Comparison of ENCODE assay signal across 16 mouse cellular contexts in the genomic region with DNA sequence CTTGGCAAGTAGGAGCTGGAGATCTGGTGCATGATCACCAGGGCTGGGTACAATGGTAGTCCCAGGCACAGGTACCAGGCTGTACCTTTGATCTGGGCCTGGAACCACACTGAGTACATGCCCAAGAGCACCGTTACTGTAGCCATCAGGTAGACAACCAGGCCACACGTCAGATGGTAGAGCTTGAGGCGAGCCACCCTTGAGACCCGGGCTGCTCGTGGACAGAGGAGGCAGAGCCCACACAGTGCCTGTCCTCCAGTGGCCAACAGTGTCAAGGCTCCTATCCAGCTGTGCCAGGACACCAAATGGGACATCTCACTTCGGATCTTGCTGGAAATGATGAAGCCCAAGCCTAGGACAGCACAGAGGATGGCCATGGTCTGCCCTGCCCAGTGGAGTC. TPM values are rescaled to one million over a fixed set of nuclear protein-coding genes. Genes with fewer than 3 reads are reported as not detected.
A peak's percentile ranks its signal among the peaks of the same experiment; 100 is the strongest.
DNase-seq lines count a peak whose midpoint lies in the region; ATAC-seq and TF ChIP-seq lines count a peak whose summit lies in the region.
"Had no signal": no experiment of that assay in that cellular context is flagged by ENCODE, and none has a peak within 500 bp of the region (broad histone marks: within the 10 kb centered on the region; RNA-seq: fewer than 3 reads in every experiment).

No protein-coding gene starts in this region.

- H3K4me2 ChIP-seq in limb, embryonic 15.5 days, result no peak overlapping the region
- peak overlapping the region; percentile 76 for H3K4me2 ChIP-seq in liver, embryonic 14.5 days (ENCODE audit: low read depth)
- H3K4me2 ChIP-seq in hindbrain, embryonic 16.5 days (ENCODE audit: low read length), result no peak overlapping the region

- no peak for TF ChIP-seq CTCF in gastrocnemius, adult 2 months (IDR thresholded peaks at IDR 0.05)
- no peak for TF ChIP-seq CTCF in bone marrow macrophage, adult 2 months (IDR thresholded peaks at IDR 0.05; ENCODE audit: low read depth, low read length)
- no peak for TF ChIP-seq CTCF in liver, embryonic 14.5 days (IDR thresholded peaks at IDR 0.05; ENCODE audit: low read depth)

- H3K4me3 ChIP-seq in gastrocnemius, adult 2 months, result peak overlapping the region; percentile 89; the same call in 1 of the 2 replicates
- no peak overlapping the region for H3K4me3 ChIP-seq in limb, embryonic 15.5 days
- H3K4me3 ChIP-seq in limb, embryonic 10.5 days, result no peak overlapping the region
- H3K4me3 ChIP-seq in bone marrow macrophage, adult 2 months (ENCODE audit: insufficient read depth, low read length), result peak overlapping the region; percentile 98; the same call in 1 of the 2 replicates
- H3K4me3 ChIP-seq in liver, embryonic 14.5 days (ENCODE audit: insufficient read depth in 1 of 2, low read depth in 2 of 2, low read length in 2 of 2), result no peak overlapping the region; a peak in 1 of 4 replicates
- no peak overlapping the region for H3K4me3 ChIP-seq in hindbrain, embryonic 16.5 days (ENCODE audit: low read length)

- no peaks in the 10 kb centered on the region for H3K27me3 ChIP-seq in limb, embryonic 15.5 days
- H3K27me3 ChIP-seq in limb, embryonic 10.5 days (ENCODE audit: low read depth, poor library complexity, severe bottlenecking), result no peaks in the 10 kb centered on the region
- H3K27me3 ChIP-seq in liver, embryonic 14.5 days (ENCODE audit: control insufficient read depth, insufficient read depth, low read length), result no peaks in the 10 kb centered on the region
- H3K27me3 ChIP-seq in hindbrain, embryonic 16.5 days (replicated peaks; ENCODE audit: control insufficient read depth, insufficient read depth, low read length), result no peaks in the 10 kb centered on the region
- H3K27me3 ChIP-seq: embryonic facial prominence, embryonic 13.5 days had no signal

- no peak overlapping the region for H3K9ac ChIP-seq in limb, embryonic 15.5 days
- H3K9ac ChIP-seq in liver, embryonic 14.5 days (replicated peaks), result no peak overlapping the region
- H3K9ac ChIP-seq in hindbrain, embryonic 16.5 days (ENCODE audit: low read depth, low read length), result no peak overlapping the region

- H3K4me1 ChIP-seq in limb, embryonic 15.5 days, result peaks cover 59% of the 10 kb centered on the region
- H3K4me1 ChIP-seq in limb, embryonic 10.5 days, result peaks cover 72% of the 10 kb centered on the region
- H3K4me1 ChIP-seq in bone marrow macrophage, adult 2 months (ENCODE audit: control insufficient read depth, insufficient read depth, low read length), result peaks cover 13% of the 10 kb centered on the region
- H3K4me1 ChIP-seq in liver, embryonic 14.5 days (replicated peaks; ENCODE audit: control insufficient read depth in 2 of 2, insufficient read depth in 2 of 2, low read length in 1 of 2), result peaks cover 11 to 16% of the 10 kb centered on the region in 2 experiments
- peaks cover 22% of the 10 kb centered on the region for H3K4me1 ChIP-seq in hindbrain, embryonic 16.5 days (ENCODE audit: control insufficient read depth, insufficient read depth, low read depth, low read length)

- TF ChIP-seq POLR2A in bone marrow macrophage, adult 2 months (IDR thresholded peaks at IDR 0.05; ENCODE audit: borderline replicate concordance, low read depth, low read length), result no peak

- intact Hi-C loops in gastrocnemius, adult 2 months (cut with DNase I), result no loop called here

- no peaks in the 10 kb centered on the region for H3K9me3 ChIP-seq in limb, embryonic 15.5 days
- no peaks in the 10 kb centered on the region for H3K9me3 ChIP-seq in limb, embryonic 10.5 days (replicated peaks)
- H3K9me3 ChIP-seq in liver, embryonic 14.5 days (ENCODE audit: control insufficient read depth, low read length), result no peaks in the 10 kb centered on the region
- no peaks in the 10 kb centered on the region for H3K9me3 ChIP-seq in hindbrain, embryonic 16.5 days (ENCODE audit: control insufficient read depth, low read length)
- H3K9me3 ChIP-seq: embryonic facial prominence, embryonic 13.5 days had no signal

- H3K36me3 ChIP-seq in limb, embryonic 15.5 days, result peaks cover 27% of the 10 kb centered on the region
- H3K36me3 ChIP-seq in limb, embryonic 10.5 days, result peaks cover 43% of the 10 kb centered on the region
- no peaks in the 10 kb centered on the region for H3K36me3 ChIP-seq in liver, embryonic 14.5 days (replicated peaks; ENCODE audit: control insufficient read depth, insufficient read depth, low read depth)
- H3K36me3 ChIP-seq in hindbrain, embryonic 16.5 days (ENCODE audit: control insufficient read depth, insufficient read depth, low read length), result peaks cover 13% of the 10 kb centered on the region

- WGBS in limb, embryonic 15.5 days, result 89% methylated on average over 6 of the region's 6 CpGs
- 95% methylated on average over 6 of the region's 6 CpGs for WGBS in limb, embryonic 10.5 days
- 82% methylated on average over 6 of the region's 6 CpGs for WGBS in liver, embryonic 14.5 days (ENCODE audit: insufficient replicate concordance)
- WGBS in hindbrain, embryonic 16.5 days, result 95% methylated on average over 6 of the region's 6 CpGs

- no peak for ATAC-seq in limb, embryonic 15.5 days (ENCODE audit: insufficient number of reproducible peaks, low FRiP score, low TSS enrichment, low read depth)
- no peak for ATAC-seq in liver, embryonic 14.5 days (ENCODE audit: insufficient read depth)
- ATAC-seq in hindbrain, embryonic 16.5 days, result no peak
- ATAC-seq: CD4-positive, CD25-positive, alpha-beta regulatory T cell, adult 4 months had no signal

- TF ChIP-seq EP300 in liver, embryonic 14.5 days (IDR thresholded peaks at IDR 0.05; ENCODE audit: low read depth), result no peak

- no peak overlapping the region for H3K27ac ChIP-seq in gastrocnemius, adult 2 months
- 0 out of 2 replicates have a peak overlapping the region, but pooled peaks have one; percentile 3 for H3K27ac ChIP-seq in limb, embryonic 15.5 days
- no peak overlapping the region for H3K27ac ChIP-seq in limb, embryonic 10.5 days
- H3K27ac ChIP-seq in bone marrow macrophage, adult 2 months (ENCODE audit: insufficient read depth, low read depth, low read length), result no peak overlapping the region
- no peak overlapping the region; the same call in 1 of the 2 replicates for H3K27ac ChIP-seq in liver, embryonic 14.5 days
- no peak overlapping the region for H3K27ac ChIP-seq in hindbrain, embryonic 16.5 days (ENCODE audit: low read depth, low read length)

- DNase-seq in gastrocnemius, adult 2 months, result no peak
- no peak for DNase-seq in gastrocnemius, adult 8-10 months (ENCODE audit: low spot score in 2 of 2)
- DNase-seq in limb, embryonic 10.5 days (ENCODE audit: low spot score), result no peak
- DNase-seq in liver, embryonic 14.5 days (ENCODE audit: low read depth in 3 of 3, low spot score in 3 of 3), result no peak
- DNase-seq in ovary, adult 18-20 months (ENCODE audit: low spot score), result no peak
- DNase-seq: adrenal gland, postnatal 14 days; kidney, adult 2 months; left cerebral cortex, postnatal 4 days; lung, postnatal 4 days; spleen, adult 18-20 months had no signal

RNA-seq across cellular contexts. Expression of a gene that starts 1.8 kb away (rescaled TPM):
- 1 to 10 TPM; 2.8 to 3.8 TPM for total RNA-seq in gastrocnemius, adult 2 months (2021)
- 1 to 10 TPM; 3.0 to 3.8 (median 3.4) TPM for total RNA-seq in gastrocnemius, adult 8-10 months (2022)
- 2.4 and 3.1 TPM in 2 replicates for polyA plus RNA-seq in limb, embryonic 15.5 days (2015; fragmentation: Nextera tagmentation; extraction: Ambion mirVana)
- polyA plus RNA-seq in limb, embryonic 10.5 days (2016; fragmentation: Nextera tagmentation; extraction: Ambion mirVana), result 1.6 and 2.1 TPM in 2 replicates
- 10.1 and 11.6 TPM in 2 replicates for polyA plus RNA-seq in bone marrow macrophage, adult 2 months (2012; ENCODE audit: insufficient read depth, insufficient read length, missing spikeins)
- polyA plus RNA-seq in liver, embryonic 14.5 days (2012; rRNA removed), result 1.4 and 1.5 TPM in 2 replicates
- polyA plus RNA-seq in liver, embryonic 14.5 days (2014; fragmentation: Nextera tagmentation; extraction: Ambion mirVana), result 1.4 and 1.6 TPM in 2 replicates
- polyA plus RNA-seq in hindbrain, embryonic 16.5 days (2015; fragmentation: Nextera tagmentation; extraction: Ambion mirVana), result 2.7 and 3.9 TPM in 2 replicates

RNA-seq across cellular contexts. Expression of a gene that starts 11.5 kb away (rescaled TPM):
- total RNA-seq in gastrocnemius, adult 2 months (2021), result 1 to 10 TPM; 6.4 to 8.6 TPM
- 1 to 10 TPM; 5.9 to 7.4 (median 6.6) TPM for total RNA-seq in gastrocnemius, adult 8-10 months (2022)
- 18.0 and 18.7 TPM in 2 replicates for polyA plus RNA-seq in limb, embryonic 15.5 days (2015; fragmentation: Nextera tagmentation; extraction: Ambion mirVana)
- 23.3 and 25.7 TPM in 2 replicates for polyA plus RNA-seq in limb, embryonic 10.5 days (2016; fragmentation: Nextera tagmentation; extraction: Ambion mirVana)
- polyA plus RNA-seq in bone marrow macrophage, adult 2 months (2012; ENCODE audit: insufficient read depth, insufficient read length, missing spikeins), result 5.6 and 6.4 TPM in 2 replicates
- polyA plus RNA-seq in liver, embryonic 14.5 days (2012; rRNA removed), result 2.2 TPM in 2 replicates
- polyA plus RNA-seq in liver, embryonic 14.5 days (2014; fragmentation: Nextera tagmentation; extraction: Ambion mirVana), result 1.7 and 2.0 TPM in 2 replicates
- polyA plus RNA-seq in hindbrain, embryonic 16.5 days (2015; fragmentation: Nextera tagmentation; extraction: Ambion mirVana), result 19.6 and 21.4 TPM in 2 replicates

RNA-seq across cellular contexts. Expression of a gene that starts 13.1 kb away (rescaled TPM):
- 10 to 100 TPM; 21.6 to 28.3 TPM for total RNA-seq in gastrocnemius, adult 2 months (2021)
- total RNA-seq in gastrocnemius, adult 8-10 months (2022), result 10 to 100 TPM; 30.3 to 36.5 (median 32.6) TPM
- polyA plus RNA-seq in limb, embryonic 15.5 days (2015; fragmentation: Nextera tagmentation; extraction: Ambion mirVana), result 4.7 and 5.4 TPM in 2 replicates
- 2.6 and 3.0 TPM in 2 replicates for polyA plus RNA-seq in limb, embryonic 10.5 days (2016; fragmentation: Nextera tagmentation; extraction: Ambion mirVana)
- polyA plus RNA-seq in bone marrow macrophage, adult 2 months (2012; ENCODE audit: insufficient read depth, insufficient read length, missing spikeins), result 3.3 and 5.7 TPM in 2 replicates
- 0.45 and 0.60 TPM in 2 replicates for polyA plus RNA-seq in liver, embryonic 14.5 days (2012; rRNA removed)
- polyA plus RNA-seq in liver, embryonic 14.5 days (2014; fragmentation: Nextera tagmentation; extraction: Ambion mirVana), result 0.49 and 0.56 TPM in 2 replicates
- polyA plus RNA-seq in hindbrain, embryonic 16.5 days (2015; fragmentation: Nextera tagmentation; extraction: Ambion mirVana), result 9.8 and 13.3 TPM in 2 replicates

RNA-seq across cellular contexts. Expression of a gene that starts 27.2 kb away (rescaled TPM):
- total RNA-seq in gastrocnemius, adult 2 months (2021), result 100 to 1,000 TPM; 321 to 322 TPM
- total RNA-seq in gastrocnemius, adult 8-10 months (2022), result 100 to 1,000 TPM; 240 to 296 (median 244) TPM
- 2.8 and 7.6 TPM in 2 replicates for polyA plus RNA-seq in limb, embryonic 15.5 days (2015; fragmentation: Nextera tagmentation; extraction: Ambion mirVana)
- 0.23 and 0.56 TPM in 2 replicates for polyA plus RNA-seq in limb, embryonic 10.5 days (2016; fragmentation: Nextera tagmentation; extraction: Ambion mirVana)
- not detected in 2 replicates for polyA plus RNA-seq in bone marrow macrophage, adult 2 months (2012; ENCODE audit: insufficient read depth, insufficient read length, missing spikeins)
- polyA plus RNA-seq in liver, embryonic 14.5 days (2012; rRNA removed), result 0.02 TPM in 2 replicates
- polyA plus RNA-seq in liver, embryonic 14.5 days (2014; fragmentation: Nextera tagmentation; extraction: Ambion mirVana), result not detected in 2 replicates
- polyA plus RNA-seq in hindbrain, embryonic 16.5 days (2015; fragmentation: Nextera tagmentation; extraction: Ambion mirVana), result 0.35 and 1.4 TPM in 2 replicates

RNA-seq across cellular contexts. Expression of a gene that starts 44.5 kb away (rescaled TPM):
- total RNA-seq in gastrocnemius, adult 2 months (2021), result not detected
- total RNA-seq in gastrocnemius, adult 8-10 months (2022), result not detected
- 0.09 TPM in 2 replicates for polyA plus RNA-seq in limb, embryonic 15.5 days (2015; fragmentation: Nextera tagmentation; extraction: Ambion mirVana)
- polyA plus RNA-seq in limb, embryonic 10.5 days (2016; fragmentation: Nextera tagmentation; extraction: Ambion mirVana), result 0.08 TPM in 1 of 2 replicates, not detected in the other
- polyA plus RNA-seq in bone marrow macrophage, adult 2 months (2012; ENCODE audit: insufficient read depth, insufficient read length, missing spikeins), result not detected in 2 replicates
- not detected in 2 replicates for polyA plus RNA-seq in liver, embryonic 14.5 days (2012; rRNA removed)
- polyA plus RNA-seq in liver, embryonic 14.5 days (2014; fragmentation: Nextera tagmentation; extraction: Ambion mirVana), result 0.04 TPM in 1 of 2 replicates, not detected in the other
- 8.4 and 10.6 TPM in 2 replicates for polyA plus RNA-seq in hindbrain, embryonic 16.5 days (2015; fragmentation: Nextera tagmentation; extraction: Ambion mirVana)
- total RNA-seq: adrenal gland, postnatal 14 days; heart, adult 2 months had no signal
- polyA plus RNA-seq: kidney, adult 2 months had no signal

Comparison
In these comparisons a context has a peak if more than half of its experiments do, and no peak if none do; other contexts are left out.
1. H3K4me3 ChIP-seq: peak in gastrocnemius, adult 2 months (single experiment) and bone marrow macrophage, adult 2 months (single experiment); none in limb, embryonic 15.5 days (single experiment), limb, embryonic 10.5 days (single experiment), liver, embryonic 14.5 days (0 of 2) and hindbrain, embryonic 16.5 days (single experiment).